ENCODE assay signal across 13 mouse cellular contexts in the genomic region with DNA sequence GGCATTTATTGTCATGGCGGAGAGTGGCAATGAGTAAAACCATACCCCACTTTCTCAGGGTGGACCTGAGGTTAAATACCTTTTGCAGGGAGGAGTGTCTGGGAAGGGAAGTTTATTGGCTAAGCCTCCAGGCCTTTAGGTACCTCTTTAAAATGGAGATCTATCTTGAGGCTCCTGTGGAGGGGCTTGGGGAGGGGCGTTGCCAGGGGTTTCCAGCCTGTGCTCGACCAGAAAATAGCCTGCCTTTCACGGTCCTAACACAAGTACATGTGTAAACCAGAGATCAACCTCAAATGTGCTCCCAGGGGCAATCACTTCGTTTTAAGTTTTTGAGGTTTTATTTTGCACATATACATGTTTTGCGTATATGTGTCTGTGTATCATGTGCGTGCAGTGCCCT. TPM values are rescaled to one million over a fixed set of nuclear protein-coding genes. Genes with fewer than 3 reads are reported as not detected.
A peak's percentile ranks its signal among the peaks of the same experiment; 100 is the strongest.
DNase-seq lines count a peak whose midpoint lies in the region; ATAC-seq lines count a peak whose summit lies in the region.
"Had no signal": no experiment of that assay in that cellular context is flagged by ENCODE, and none has a peak within 500 bp of the region (broad histone marks: within the 10 kb centered on the region; RNA-seq: fewer than 3 reads in every experiment).

No protein-coding gene starts in this region.

- no peaks in the 10 kb centered on the region for H3K36me3 ChIP-seq in heart, embryonic 15.5 days
- no peaks in the 10 kb centered on the region for H3K36me3 ChIP-seq in forebrain, embryonic 13.5 days (ENCODE audit: poor library complexity, severe bottlenecking)
- H3K36me3 ChIP-seq in midbrain, embryonic 12.5 days, result no peaks in the 10 kb centered on the region

- 45% methylated on average over 7 of the region's 7 CpGs for WGBS in heart, embryonic 15.5 days
- WGBS in forebrain, embryonic 13.5 days, result 19% methylated on average over 7 of the region's 7 CpGs
- WGBS in midbrain, embryonic 12.5 days, result 7% methylated on average over 7 of the region's 7 CpGs

- H3K27me3 ChIP-seq in heart, embryonic 15.5 days, result no peaks in the 10 kb centered on the region
- H3K27me3 ChIP-seq in forebrain, embryonic 13.5 days, result peaks cover 8% of the 10 kb centered on the region; the same call in 1 of the 2 replicates
- peaks cover 36% of the 10 kb centered on the region for H3K27me3 ChIP-seq in midbrain, embryonic 12.5 days

- 0 out of 2 replicates have a peak overlapping the region, but pooled peaks have one; percentile 73 for H3K4me2 ChIP-seq in heart, embryonic 15.5 days
- H3K4me2 ChIP-seq in forebrain, embryonic 13.5 days, result peak overlapping the region; percentile 57; the same call in 1 of the 2 replicates
- H3K4me2 ChIP-seq in midbrain, embryonic 12.5 days (replicated peaks), result peak overlapping the region; percentile 64

- no peaks in the 10 kb centered on the region for H3K9me3 ChIP-seq in heart, embryonic 15.5 days (replicated peaks)
- no peaks in the 10 kb centered on the region for H3K9me3 ChIP-seq in forebrain, embryonic 13.5 days (replicated peaks)
- no peaks in the 10 kb centered on the region for H3K9me3 ChIP-seq in midbrain, embryonic 12.5 days

- no peak overlapping the region for H3K27ac ChIP-seq in heart, embryonic 15.5 days
- no peak overlapping the region for H3K27ac ChIP-seq in forebrain, embryonic 13.5 days
- peak overlapping the region; percentile 11; the same call in 1 of the 2 replicates for H3K27ac ChIP-seq in midbrain, embryonic 12.5 days (replicated peaks)
- H3K27ac ChIP-seq: kidney, postnatal 0 days had no signal

- DNase-seq in heart, adult 9 months (ENCODE audit: low spot score in 2 of 2), result no peak
- peak; percentile 52 for DNase-seq in R1 (ENCODE audit: low read depth, low spot score)
- no peak for DNase-seq in spleen, postnatal 4 days (ENCODE audit: low spot score in 2 of 2)
- no peak for DNase-seq in frontal cortex, postnatal 25 days (ENCODE audit: low spot score in 2 of 2)
- DNase-seq in cerebellum, postnatal 4 days (ENCODE audit: low spot score in 2 of 2), result no peak
- DNase-seq: gastrocnemius, postnatal 10 days; lung, postnatal 14 days; right cerebral cortex, postnatal 4 days; thymus, postnatal 36 days had no signal

- H3K9ac ChIP-seq in heart, embryonic 15.5 days, result no peak overlapping the region
- H3K9ac ChIP-seq in forebrain, embryonic 13.5 days, result no peak overlapping the region
- no peak overlapping the region for H3K9ac ChIP-seq in midbrain, embryonic 12.5 days (replicated peaks)

- ATAC-seq in heart, embryonic 15.5 days (replicated peaks; ENCODE audit: insufficient number of reproducible peaks, insufficient read depth, low FRiP score, low read depth), result no peak
- ATAC-seq in forebrain, embryonic 13.5 days, result no peak
- peak; percentile 74 for ATAC-seq in midbrain, embryonic 12.5 days (ENCODE audit: low FRiP score, low read depth)

- H3K4me3 ChIP-seq in heart, embryonic 15.5 days, result no peak overlapping the region
- H3K4me3 ChIP-seq in forebrain, embryonic 13.5 days, result 0 out of 2 replicates have a peak overlapping the region, but pooled peaks have one; percentile 27
- peak overlapping the region; percentile 37; the same call in 1 of the 2 replicates for H3K4me3 ChIP-seq in midbrain, embryonic 12.5 days

- H3K4me1 ChIP-seq in heart, embryonic 15.5 days (replicated peaks), result peaks cover 4% of the 10 kb centered on the region; the same call in 1 of the 2 replicates
- peaks cover 18% of the 10 kb centered on the region for H3K4me1 ChIP-seq in forebrain, embryonic 13.5 days
- peaks cover 18% of the 10 kb centered on the region for H3K4me1 ChIP-seq in midbrain, embryonic 12.5 days

RNA-seq across cellular contexts. Expression of gene Cdca7l, which starts 15.1 kb away (rescaled TPM):
- 10.0 and 19.0 TPM in 2 replicates for polyA plus RNA-seq in heart, embryonic 15.5 days (2015; fragmentation: Nextera tagmentation; extraction: Ambion mirVana)
- 20.4 and 27.0 TPM in 2 replicates for polyA plus RNA-seq in forebrain, embryonic 13.5 days (2015; fragmentation: Nextera tagmentation; extraction: Ambion mirVana)
- polyA plus RNA-seq in midbrain, embryonic 12.5 days (2016; fragmentation: Nextera tagmentation; extraction: Ambion mirVana), result 26.0 and 28.6 TPM in 2 replicates
